Mouse (Mus musculus): ENCODE data around the gene Dlg4. TPM values are rescaled to one million over a fixed set of nuclear protein-coding genes. Genes with fewer than 3 reads are reported as not detected.
"Not testable (repeated sequence)": the region's sequence is repeated elsewhere in the genome, so short reads cannot be mapped to it uniquely, and the experiment has no call there.

The Dlg4 gene
- polyA plus RNA-seq, 1 experiment from 2014 or later: 10.4 TPM

GRCm38 (mm10) chr11:70012931-70013330 is 3.8 kb upstream of the Dlg4 start:
- Histone ChIP-seq H3K9ac (ENCODE audit: low read depth, low read length) (no peak overlapping the region), H3K36me3 (ENCODE audit: control insufficient read depth, insufficient read depth, low read length) (peaks cover 46% of the 10 kb centered on the region), H3K27me3 (ENCODE audit: control insufficient read depth, insufficient read depth, low read length) (no peaks in the 10 kb centered on the region), H3K9me3 (replicated peaks; ENCODE audit: control insufficient read depth, low read length) (no peaks in the 10 kb centered on the region), H3K4me3 (ENCODE audit: low read depth, low read length) (no peak overlapping the region), H3K27ac (ENCODE audit: low read depth, low read length) (no peak overlapping the region), H3K4me1 (ENCODE audit: control insufficient read depth, insufficient read depth, low read length) (peaks cover 18% of the 10 kb centered on the region), H3K4me2 (no peak overlapping the region)
- no peak for ATAC-seq (replicated peaks; ENCODE audit: insufficient number of reproducible peaks, low FRiP score, low TSS enrichment)
- WGBS (ENCODE audit: insufficient replicate concordance): 82% methylated on average over 9 of the region's 9 CpGs

GRCm38 (mm10) chr11:70013408-70013807 is 3.3 kb upstream of the Dlg4 start:
- H3K4me2 ChIP-seq: no peak overlapping the region
- H3K4me3 ChIP-seq (ENCODE audit: low read depth, low read length): no peak overlapping the region
- ATAC-seq (replicated peaks; ENCODE audit: insufficient number of reproducible peaks, low FRiP score, low TSS enrichment): no peak
- 93% methylated on average over 3 of the region's 3 CpGs for WGBS (ENCODE audit: insufficient replicate concordance)
- no peak overlapping the region for H3K9ac ChIP-seq (ENCODE audit: low read depth, low read length)
- H3K27ac ChIP-seq (ENCODE audit: low read depth, low read length): no peak overlapping the region
- H3K27me3 ChIP-seq (ENCODE audit: control insufficient read depth, insufficient read depth, low read length): no peaks in the 10 kb centered on the region
- peaks cover 41% of the 10 kb centered on the region for H3K36me3 ChIP-seq (ENCODE audit: control insufficient read depth, insufficient read depth, low read length)
- peaks cover 20% of the 10 kb centered on the region for H3K4me1 ChIP-seq (ENCODE audit: control insufficient read depth, insufficient read depth, low read length)
- no peaks in the 10 kb centered on the region for H3K9me3 ChIP-seq (replicated peaks; ENCODE audit: control insufficient read depth, low read length)

GRCm38 (mm10) chr11:70014051-70014450 is 2.7 kb upstream of the Dlg4 start:
- H3K4me1 ChIP-seq (ENCODE audit: control insufficient read depth, insufficient read depth, low read length): peaks cover 23% of the 10 kb centered on the region
- no peaks in the 10 kb centered on the region for H3K9me3 ChIP-seq (replicated peaks; ENCODE audit: control insufficient read depth, low read length)
- H3K27ac ChIP-seq (ENCODE audit: low read depth, low read length): no peak overlapping the region
- ATAC-seq (replicated peaks; ENCODE audit: insufficient number of reproducible peaks, low FRiP score, low TSS enrichment): no peak
- H3K36me3 ChIP-seq (ENCODE audit: control insufficient read depth, insufficient read depth, low read length): peaks cover 35% of the 10 kb centered on the region
- H3K4me2 ChIP-seq: peak overlapping the region; percentile 93; the same call in 1 of the 2 replicates
- WGBS (ENCODE audit: insufficient replicate concordance): 64% methylated on average over 5 of the region's 5 CpGs
- H3K9ac ChIP-seq (ENCODE audit: low read depth, low read length): no peak overlapping the region
- H3K27me3 ChIP-seq (ENCODE audit: control insufficient read depth, insufficient read depth, low read length): no peaks in the 10 kb centered on the region
- no peak overlapping the region for H3K4me3 ChIP-seq (ENCODE audit: low read depth, low read length)

GRCm38 (mm10) chr11:70014880-70015558 is 1.7 kb upstream of the Dlg4 start, which contains the start of gene Acadvl:
Acadvl (minus strand) TSS chr11:70015411.
- Histone ChIP-seq H3K9ac (ENCODE audit: low read depth, low read length) (peak within 1 kb of the TSS; percentile 85), H3K4me3 (ENCODE audit: low read depth, low read length) (peak within 1 kb of the TSS; percentile 63), H3K9me3 (replicated peaks; ENCODE audit: control insufficient read depth, low read length) (no peaks in the 10 kb centered on the region), H3K4me1 (ENCODE audit: control insufficient read depth, insufficient read depth, low read length) (peaks cover 30% of the 10 kb centered on the region), H3K36me3 (ENCODE audit: control insufficient read depth, insufficient read depth, low read length) (peaks cover 31% of the 10 kb centered on the region), H3K27ac (ENCODE audit: low read depth, low read length) (peak within 1 kb of the TSS; percentile 46), H3K27me3 (ENCODE audit: control insufficient read depth, insufficient read depth, low read length) (no peaks in the 10 kb centered on the region), H3K4me2 (peak within 1 kb of the TSS; percentile 93)
- peak; percentile 81 for ATAC-seq (replicated peaks; ENCODE audit: insufficient number of reproducible peaks, low FRiP score, low TSS enrichment)
- WGBS (ENCODE audit: insufficient replicate concordance): under 1% methylated on average over 35 of the region's 35 CpGs

- no peak for ATAC-seq (replicated peaks; ENCODE audit: insufficient number of reproducible peaks, low FRiP score, low TSS enrichment)
- H3K4me3 ChIP-seq (ENCODE audit: low read depth, low read length): peak overlapping the region; percentile 63
- H3K4me2 ChIP-seq: peak overlapping the region; percentile 93
- no peaks in the 10 kb centered on the region for H3K9me3 ChIP-seq (replicated peaks; ENCODE audit: control insufficient read depth, low read length)
- H3K27ac ChIP-seq (ENCODE audit: low read depth, low read length): no peak overlapping the region
- WGBS (ENCODE audit: insufficient replicate concordance): 64% methylated on average over 6 of the region's 6 CpGs
- H3K27me3 ChIP-seq (ENCODE audit: control insufficient read depth, insufficient read depth, low read length): no peaks in the 10 kb centered on the region
- H3K4me1 ChIP-seq (ENCODE audit: control insufficient read depth, insufficient read depth, low read length): peaks cover 34% of the 10 kb centered on the region
- no peak overlapping the region for H3K9ac ChIP-seq (ENCODE audit: low read depth, low read length)
- H3K36me3 ChIP-seq (ENCODE audit: control insufficient read depth, insufficient read depth, low read length): peaks cover 26% of the 10 kb centered on the region
Observed at GRCm38 (mm10) chr11:70015677-70016076, 1.1 kb upstream of the Dlg4 start.

- H3K9ac ChIP-seq (ENCODE audit: low read depth, low read length); H3K27ac ChIP-seq (ENCODE audit: low read depth, low read length); ATAC-seq (replicated peaks; ENCODE audit: insufficient number of reproducible peaks, low FRiP score, low TSS enrichment); H3K4me3 ChIP-seq (ENCODE audit: low read depth, low read length); H3K4me2 ChIP-seq; H3K9me3 ChIP-seq (replicated peaks; ENCODE audit: control insufficient read depth, low read length); H3K27me3 ChIP-seq (ENCODE audit: control insufficient read depth, insufficient read depth, low read length): not testable (repeated sequence)
- H3K36me3 ChIP-seq (ENCODE audit: control insufficient read depth, insufficient read depth, low read length): peaks cover 22% of the 10 kb centered on the region
- H3K4me1 ChIP-seq (ENCODE audit: control insufficient read depth, insufficient read depth, low read length): peaks cover 34% of the 10 kb centered on the region
- 87% methylated on average over 2 of the region's 2 CpGs for WGBS (ENCODE audit: insufficient replicate concordance)
Observed at GRCm38 (mm10) chr11:70016177-70016576, 565 bp upstream of the Dlg4 start.

GRCm38 (mm10) chr11:70017199-70017767 is 541 bp downstream of the Dlg4 start:
- WGBS (ENCODE audit: insufficient replicate concordance): 46% methylated on average over 7 of the region's 7 CpGs
- Histone ChIP-seq H3K4me2 (peak overlapping the region; percentile 85), H3K9ac (ENCODE audit: low read depth, low read length) (no peak overlapping the region), H3K27ac (ENCODE audit: low read depth, low read length) (peak overlapping the region; percentile 1; the same call in 1 of the 2 replicates), H3K4me1 (ENCODE audit: control insufficient read depth, insufficient read depth, low read length) (peaks cover 34% of the 10 kb centered on the region), H3K4me3 (ENCODE audit: low read depth, low read length) (no peak overlapping the region), H3K36me3 (ENCODE audit: control insufficient read depth, insufficient read depth, low read length) (peaks cover 11% of the 10 kb centered on the region), H3K27me3 (ENCODE audit: control insufficient read depth, insufficient read depth, low read length) (no peaks in the 10 kb centered on the region), H3K9me3 (replicated peaks; ENCODE audit: control insufficient read depth, low read length) (no peaks in the 10 kb centered on the region)
- no peak for ATAC-seq (replicated peaks; ENCODE audit: insufficient number of reproducible peaks, low FRiP score, low TSS enrichment)

GRCm38 (mm10) chr11:70018131-70018990 is 1.6 kb downstream of the Dlg4 start:
- Histone ChIP-seq H3K4me2 (peak overlapping the region; percentile 85), H3K27me3 (ENCODE audit: control insufficient read depth, insufficient read depth, low read length) (no peaks in the 10 kb centered on the region), H3K9ac (ENCODE audit: low read depth, low read length) (peak overlapping the region; percentile 81), H3K9me3 (replicated peaks; ENCODE audit: control insufficient read depth, low read length) (no peaks in the 10 kb centered on the region), H3K4me1 (ENCODE audit: control insufficient read depth, insufficient read depth, low read length) (peaks cover 38% of the 10 kb centered on the region), H3K27ac (ENCODE audit: low read depth, low read length) (peak overlapping the region; percentile 74; the same call in 1 of the 2 replicates), H3K36me3 (ENCODE audit: control insufficient read depth, insufficient read depth, low read length) (peaks cover 1% of the 10 kb centered on the region; the same call in 1 of the 2 replicates), H3K4me3 (ENCODE audit: low read depth, low read length) (peak overlapping the region; percentile 61)
- no peak for ATAC-seq (replicated peaks; ENCODE audit: insufficient number of reproducible peaks, low FRiP score, low TSS enrichment)
- 2% methylated on average over 25 of the region's 25 CpGs for WGBS (ENCODE audit: insufficient replicate concordance)

Measured in heart, embryonic 11.5 days (tissue).